Mouse (Mus musculus): ENCODE measurements around the gene Gtsf2.
"Not testable (repeated sequence)": the region's sequence is repeated elsewhere in the genome, so short reads cannot be mapped to it uniquely, and the experiment has no call there.

- not testable (repeated sequence) for TF ChIP-seq CTCF (IDR thresholded peaks at IDR 0.05; ENCODE audit: low read depth, low read length); POLR2A (IDR thresholded peaks at IDR 0.05; ENCODE audit: insufficient read depth, low read length)
These were observed 2.3 kb downstream of the Gtsf2 start for GRCm38 (mm10) chr15:103445966-103446365.

All from ES-Bruce4 (cell line).